Mouse (Mus musculus): ENCODE measurements around the gene Lgmn.

The Lgmn gene

DNA sequence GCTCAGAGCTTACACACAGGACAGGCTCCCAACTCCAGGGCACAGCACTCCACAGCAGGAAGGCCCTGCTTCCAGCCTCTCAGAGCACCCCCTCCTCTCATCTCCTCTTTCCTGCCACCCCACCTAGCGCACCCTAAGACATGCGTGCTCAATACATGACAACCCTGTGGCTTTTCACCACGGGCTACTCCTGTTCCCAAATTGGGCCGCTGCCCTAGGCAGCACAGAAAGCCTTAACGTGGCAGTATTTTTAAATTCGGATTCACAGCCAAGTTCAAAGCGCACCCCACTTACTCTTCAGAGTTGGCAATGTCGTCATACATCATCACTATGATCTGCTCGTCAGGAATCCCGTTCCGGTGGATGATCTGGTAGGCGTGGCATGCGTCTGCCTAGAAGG, 26.4 kb downstream of the Lgmn start:
- in situ Hi-C loops (cut with MboI; ENCODE audit: low pct_unique_long_range_greater_than_20kb in 1 of 2, low sequenced_read_pairs in 2 of 2, unreplicated experiment in 1 of 2): no loop called here

DNA sequence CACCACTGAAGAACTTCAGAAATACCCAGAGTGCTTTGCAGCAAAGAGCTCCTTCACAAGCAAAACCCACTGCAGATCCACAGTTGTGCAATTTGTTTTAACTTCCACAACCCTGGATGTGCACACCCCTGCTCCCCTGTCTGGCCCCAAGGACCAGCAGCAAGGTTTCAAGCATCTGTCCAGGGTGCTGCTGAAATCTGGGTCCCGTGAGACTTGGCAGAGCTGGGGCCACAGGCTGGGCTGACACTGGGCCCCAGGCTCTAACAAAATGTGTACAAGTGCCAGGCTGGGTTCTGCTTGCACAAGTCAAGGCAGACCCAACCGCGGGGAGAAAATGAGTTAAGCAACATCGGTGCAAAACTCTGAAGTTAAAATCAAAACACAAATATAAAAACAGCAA, 41.0 kb downstream of the Lgmn start:
- in situ Hi-C loops (cut with MboI; ENCODE audit: low pct_unique_long_range_greater_than_20kb in 1 of 2, low sequenced_read_pairs in 2 of 2, unreplicated experiment in 1 of 2): loop anchor here in 1 of 2 experiments (5.0 kb wide), 1 partner anchor 49 kb away; no protein-coding TSS in a partner anchor

DNA sequence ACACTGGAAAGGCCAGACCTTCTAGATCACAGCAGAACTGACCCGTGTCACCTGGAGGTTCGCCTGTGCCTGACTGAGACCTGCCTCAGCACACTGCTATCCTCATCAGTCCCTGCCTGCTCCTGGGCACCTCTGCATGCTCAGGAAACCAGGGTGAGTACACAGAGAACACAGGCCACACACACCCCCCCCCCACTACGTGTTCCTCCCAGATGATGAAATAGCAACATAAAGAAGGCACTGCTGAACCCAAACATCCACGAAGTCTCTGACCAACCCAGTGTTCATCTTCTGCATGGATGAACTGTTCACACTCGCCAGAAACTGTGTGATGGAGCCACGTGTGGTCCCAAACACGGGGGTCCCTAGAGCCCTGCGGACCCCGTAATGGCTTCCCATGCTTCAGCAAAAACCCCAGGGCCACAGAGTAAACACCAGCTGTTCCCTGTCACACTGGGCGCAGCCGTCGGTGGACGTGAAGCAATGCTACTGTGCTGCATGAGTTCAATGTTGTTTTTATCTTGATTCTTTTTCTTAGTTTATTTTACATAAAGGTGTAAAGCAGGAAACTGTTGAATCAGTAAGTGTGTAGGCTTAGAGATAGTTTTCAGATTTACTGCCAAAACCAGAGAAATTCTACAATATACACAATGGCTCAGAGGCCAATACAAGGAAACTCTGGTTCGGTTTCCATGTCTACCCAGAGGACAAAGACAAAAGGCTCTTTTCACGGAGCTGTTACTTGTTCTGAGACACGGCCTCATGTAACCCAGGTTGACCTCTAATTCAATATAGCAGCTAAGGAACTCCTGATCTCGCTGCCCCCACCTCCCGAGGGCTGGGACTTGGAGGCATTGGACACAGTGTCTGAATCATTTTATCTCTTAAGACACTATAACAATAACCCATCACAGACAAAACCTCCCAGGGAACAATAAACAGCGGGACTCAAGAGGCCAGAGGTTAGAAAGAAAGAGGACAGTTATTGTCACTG, 43.3 kb downstream of the Lgmn start:
- in situ Hi-C loops (cut with MboI; ENCODE audit: low pct_unique_long_range_greater_than_20kb in 1 of 2, low sequenced_read_pairs in 2 of 2, unreplicated experiment in 1 of 2): loop anchor here in 1 of 2 experiments (5.0 kb wide), 1 partner anchor 51 kb away; no protein-coding TSS in a partner anchor

DNA sequence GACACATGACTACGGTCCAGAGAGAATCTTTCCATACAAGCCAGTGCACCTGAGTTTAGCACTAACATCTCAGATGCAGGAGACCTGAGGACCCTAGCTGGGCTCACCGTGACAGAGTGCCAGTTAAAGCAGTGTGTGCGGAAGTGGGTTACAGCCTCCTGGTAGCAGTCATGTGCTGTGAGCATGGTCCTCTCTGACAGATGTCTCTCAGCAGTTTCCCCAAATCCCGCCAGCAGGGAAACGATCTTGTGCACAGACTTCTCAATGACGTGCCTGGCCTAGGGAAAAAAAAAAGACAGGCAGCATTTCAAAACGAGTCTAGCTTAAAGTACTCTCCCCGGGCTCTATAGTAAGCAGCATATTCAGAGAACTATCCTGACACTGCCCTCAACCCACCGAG, 44.1 kb downstream of the Lgmn start:
- in situ Hi-C loops (cut with MboI; ENCODE audit: low pct_unique_long_range_greater_than_20kb in 1 of 2, low sequenced_read_pairs in 2 of 2, unreplicated experiment in 1 of 2): loop anchor here in 1 of 2 experiments (5.0 kb wide), 1 partner anchor 52 kb away; no protein-coding TSS in a partner anchor

DNA sequence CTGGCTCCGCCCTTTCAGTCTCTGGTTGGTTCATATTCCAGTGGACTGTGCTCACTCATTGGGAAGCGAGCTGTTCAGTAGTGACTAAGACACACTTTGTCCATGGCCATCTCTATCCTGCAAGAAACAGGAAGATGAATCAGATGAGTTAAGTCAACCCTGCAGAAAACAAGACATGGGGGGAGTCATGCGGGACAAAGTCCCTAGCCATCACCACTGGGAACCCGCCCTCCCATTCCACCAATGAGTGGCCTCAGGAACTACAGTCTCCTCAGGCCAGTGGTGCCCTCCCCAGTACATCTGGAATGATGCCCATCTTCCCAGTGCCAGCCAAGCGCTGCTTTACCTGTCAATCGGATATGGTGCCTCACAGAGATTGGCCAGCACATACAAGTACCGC, 45.1 kb downstream of the Lgmn start:
- in situ Hi-C loops (cut with MboI; ENCODE audit: low pct_unique_long_range_greater_than_20kb in 1 of 2, low sequenced_read_pairs in 2 of 2, unreplicated experiment in 1 of 2): loop anchor here in 1 of 2 experiments (5.0 kb wide), 1 partner anchor 73 kb away; the partner anchor contains the start of gene Golga5

DNA sequence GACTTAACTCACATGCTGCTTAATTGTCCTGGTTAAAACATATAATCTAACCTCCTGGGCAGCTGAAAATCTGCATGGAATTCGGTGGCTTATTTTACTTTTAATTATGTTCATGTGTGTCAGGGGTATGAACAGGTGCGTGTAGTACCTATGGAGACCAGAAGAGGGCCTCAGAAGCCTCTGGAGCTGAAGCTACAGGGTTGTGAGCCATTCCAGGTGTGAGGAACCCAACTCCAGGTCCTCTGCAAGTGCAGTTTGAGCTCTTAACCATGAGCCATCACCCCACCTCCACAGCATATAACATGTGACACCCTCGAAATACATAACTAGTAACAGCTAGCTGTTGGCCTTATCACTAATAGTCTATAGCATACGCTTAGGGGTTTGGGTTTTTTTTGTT, 47.6 kb downstream of the Lgmn start:
- in situ Hi-C loops (cut with MboI; ENCODE audit: low pct_unique_long_range_greater_than_20kb in 1 of 2, low sequenced_read_pairs in 2 of 2, unreplicated experiment in 1 of 2): loop anchor here in 1 of 2 experiments (5.0 kb wide), 1 partner anchor 75 kb away; the partner anchor contains the start of gene Golga5

DNA sequence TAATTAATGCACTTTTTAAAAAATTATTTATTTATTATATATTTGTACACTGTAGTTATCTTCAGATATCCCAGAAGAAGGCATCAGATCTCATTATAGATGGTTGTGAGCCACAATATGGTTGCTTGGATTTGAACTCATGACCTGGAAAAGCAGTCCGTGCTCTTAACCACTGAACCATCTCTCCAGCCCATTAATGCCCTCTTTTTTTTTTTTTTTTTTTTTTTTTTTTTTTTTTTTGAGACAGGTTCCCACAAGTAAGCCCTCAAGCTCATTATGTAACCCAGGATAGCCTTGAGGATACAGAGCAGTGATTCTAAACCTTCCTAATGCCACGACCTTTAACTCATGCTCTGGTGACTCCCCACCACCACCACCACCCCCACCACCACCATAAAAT, 48.5 kb downstream of the Lgmn start:
- in situ Hi-C loops (cut with MboI; ENCODE audit: low pct_unique_long_range_greater_than_20kb in 1 of 2, low sequenced_read_pairs in 2 of 2, unreplicated experiment in 1 of 2): loop anchor here in 1 of 2 experiments (5.0 kb wide), 1 partner anchor 76 kb away; the partner anchor contains the start of gene Golga5

DNA sequence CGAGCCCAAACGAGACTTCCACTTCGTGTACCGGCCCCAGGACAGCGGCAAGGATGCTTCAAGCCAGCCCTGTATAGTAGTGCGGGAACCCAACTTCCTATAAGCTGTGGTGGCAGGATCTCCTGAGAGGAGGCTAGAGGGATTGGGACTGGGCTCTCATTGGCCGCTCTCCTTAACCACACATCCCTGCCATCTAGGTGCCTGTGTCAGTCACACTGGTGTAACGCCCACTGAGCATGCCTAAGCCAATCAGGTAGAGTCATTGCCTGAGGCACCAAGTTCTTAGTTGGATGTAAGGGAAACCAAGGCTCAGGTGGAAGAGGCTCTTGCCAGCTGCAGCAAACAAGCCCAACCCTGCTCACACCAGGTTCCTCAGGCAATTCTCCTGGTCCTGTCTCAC, 49.6 kb downstream of the Lgmn start:
- in situ Hi-C loops (cut with MboI; ENCODE audit: low pct_unique_long_range_greater_than_20kb in 1 of 2, low sequenced_read_pairs in 2 of 2, unreplicated experiment in 1 of 2): loop anchor here in 1 of 2 experiments (5.0 kb wide), 1 partner anchor 77 kb away; the partner anchor contains the start of gene Golga5

DNA sequence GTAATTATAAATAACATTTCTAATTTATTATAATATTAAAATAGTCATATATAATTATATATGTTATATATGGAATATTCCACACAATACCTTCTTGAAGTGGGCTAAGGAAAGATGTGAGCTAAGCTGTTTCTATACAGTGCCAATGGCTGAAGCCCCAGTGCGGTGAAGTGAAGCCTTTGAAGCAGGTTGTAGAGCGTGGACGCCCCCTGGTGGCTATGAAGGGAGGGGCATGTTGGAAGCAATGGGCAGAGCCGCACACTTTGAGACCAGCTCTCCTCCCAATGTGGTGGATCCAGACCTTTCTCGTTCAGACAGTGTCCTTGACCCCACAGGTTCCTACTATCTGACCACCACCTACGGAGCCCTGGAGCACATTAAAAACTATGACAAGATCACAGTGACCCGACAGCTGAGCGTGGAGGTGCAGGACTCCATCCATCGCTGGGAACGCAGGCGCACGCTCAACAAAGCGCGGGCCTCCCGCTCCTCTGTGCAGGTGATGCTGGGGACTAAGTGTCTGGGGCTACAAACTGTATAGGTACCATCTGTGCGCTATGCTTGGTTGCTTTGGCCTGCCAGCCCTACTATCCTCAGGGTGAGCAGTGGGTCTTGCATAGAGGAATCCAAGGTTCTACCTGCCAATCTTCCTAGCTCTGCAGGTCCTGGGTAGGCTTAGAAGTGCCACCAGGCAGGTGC, 52.2 kb downstream of the Lgmn start:
- in situ Hi-C loops (cut with MboI; ENCODE audit: low pct_unique_long_range_greater_than_20kb in 1 of 2, low sequenced_read_pairs in 2 of 2, unreplicated experiment in 1 of 2): loop anchor here in 1 of 2 experiments (10.0 kb wide), 1 partner anchor 333 kb away; no protein-coding TSS in a partner anchor

DNA sequence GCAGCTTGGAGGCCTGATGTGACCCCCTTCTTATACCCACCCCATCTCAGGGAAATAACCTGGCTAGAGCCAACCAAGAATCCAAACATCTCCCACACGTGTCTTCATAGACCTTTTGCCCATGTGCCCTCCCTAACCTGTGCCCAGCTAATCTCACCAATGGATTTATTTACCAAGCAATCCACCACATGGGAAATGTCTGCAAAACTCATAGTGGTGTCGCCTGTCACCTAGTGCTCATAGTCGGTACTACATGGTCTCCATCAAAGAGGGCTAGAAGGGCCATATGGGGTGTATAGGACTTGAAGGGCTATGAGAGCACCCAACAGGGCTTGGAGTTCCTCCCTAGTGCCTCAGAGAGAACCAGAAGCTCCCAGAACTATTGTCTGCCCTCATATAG, 54.8 kb downstream of the Lgmn start:
- in situ Hi-C loops (cut with MboI; ENCODE audit: low pct_unique_long_range_greater_than_20kb in 1 of 2, low sequenced_read_pairs in 2 of 2, unreplicated experiment in 1 of 2): loop anchor here in 1 of 2 experiments (10.0 kb wide), 1 partner anchor 330 kb away; no protein-coding TSS in a partner anchor

DNA sequence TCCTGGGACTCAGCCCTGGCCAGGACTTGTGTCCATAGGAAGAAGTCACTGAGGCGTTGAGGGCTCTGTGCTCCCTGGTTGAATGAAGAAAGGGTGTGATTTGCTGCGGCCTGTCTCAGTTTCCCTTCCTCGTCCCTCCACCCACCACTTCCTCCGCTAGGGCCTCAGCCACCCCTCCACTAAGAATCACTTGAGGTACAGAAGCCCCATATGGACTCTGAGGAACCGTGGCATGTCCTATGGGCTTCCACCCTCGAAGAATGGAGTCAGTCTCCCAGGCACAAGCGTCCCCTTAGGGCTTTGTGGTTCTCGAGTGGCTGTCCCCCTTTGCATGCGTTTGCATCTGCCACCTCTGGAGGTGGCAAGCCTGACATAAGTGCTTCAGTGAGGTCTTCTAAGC, 56.3 kb downstream of the Lgmn start:
- in situ Hi-C loops (cut with MboI; ENCODE audit: low pct_unique_long_range_greater_than_20kb in 1 of 2, low sequenced_read_pairs in 2 of 2, unreplicated experiment in 1 of 2): loop anchor here in 1 of 2 experiments (10.0 kb wide), 1 partner anchor 328 kb away; no protein-coding TSS in a partner anchor

DNA sequence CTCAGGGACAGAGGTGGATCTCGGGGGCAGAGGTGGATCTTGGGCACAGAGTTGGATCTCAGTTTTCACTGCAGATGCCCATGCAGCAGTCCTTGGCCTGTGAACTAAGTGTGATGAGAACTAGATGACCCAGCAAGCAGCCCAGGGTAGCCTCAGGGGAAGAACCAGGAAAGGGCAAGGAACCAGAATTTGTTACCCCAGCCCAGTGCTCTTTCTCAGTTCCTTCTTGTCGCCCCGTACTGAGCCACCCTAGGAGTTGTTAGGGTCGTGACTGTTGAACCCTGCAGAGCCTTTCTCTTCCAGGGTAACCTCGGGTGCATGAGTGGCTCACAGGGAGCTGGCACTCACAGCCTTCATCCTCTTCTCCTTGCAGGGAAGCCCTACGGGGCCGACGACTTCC, 57.4 kb downstream of the Lgmn start:
- in situ Hi-C loops (cut with MboI; ENCODE audit: low pct_unique_long_range_greater_than_20kb in 1 of 2, low sequenced_read_pairs in 2 of 2, unreplicated experiment in 1 of 2): loop anchor here in 1 of 2 experiments (10.0 kb wide), 1 partner anchor 327 kb away; no protein-coding TSS in a partner anchor

DNA sequence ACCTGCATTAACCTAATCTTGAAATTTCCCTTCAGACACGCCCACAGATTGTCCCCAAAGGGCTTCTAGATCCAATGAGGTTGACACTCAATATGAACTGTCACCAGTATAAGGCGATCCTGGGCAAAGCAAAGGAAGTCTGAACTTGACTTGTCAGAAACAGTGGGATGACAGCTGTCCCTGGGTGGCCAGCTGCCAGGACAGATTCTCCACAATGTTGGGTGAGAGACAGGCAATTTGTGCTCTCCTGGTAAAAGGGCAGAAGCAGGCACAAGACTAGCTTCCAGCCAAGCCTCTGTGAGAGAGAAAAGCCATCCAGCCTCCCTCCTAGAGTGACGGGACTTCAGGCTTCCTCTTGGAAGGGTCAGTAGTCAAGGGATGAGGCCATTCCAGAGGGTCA, 67.3 kb downstream of the Lgmn start:
- in situ Hi-C loops (cut with MboI; ENCODE audit: low pct_unique_long_range_greater_than_20kb in 1 of 2, low sequenced_read_pairs in 2 of 2, unreplicated experiment in 1 of 2): loop anchor here in 1 of 2 experiments (25.0 kb wide), 1 partner anchor 360 kb away; no protein-coding TSS in a partner anchor

DNA sequence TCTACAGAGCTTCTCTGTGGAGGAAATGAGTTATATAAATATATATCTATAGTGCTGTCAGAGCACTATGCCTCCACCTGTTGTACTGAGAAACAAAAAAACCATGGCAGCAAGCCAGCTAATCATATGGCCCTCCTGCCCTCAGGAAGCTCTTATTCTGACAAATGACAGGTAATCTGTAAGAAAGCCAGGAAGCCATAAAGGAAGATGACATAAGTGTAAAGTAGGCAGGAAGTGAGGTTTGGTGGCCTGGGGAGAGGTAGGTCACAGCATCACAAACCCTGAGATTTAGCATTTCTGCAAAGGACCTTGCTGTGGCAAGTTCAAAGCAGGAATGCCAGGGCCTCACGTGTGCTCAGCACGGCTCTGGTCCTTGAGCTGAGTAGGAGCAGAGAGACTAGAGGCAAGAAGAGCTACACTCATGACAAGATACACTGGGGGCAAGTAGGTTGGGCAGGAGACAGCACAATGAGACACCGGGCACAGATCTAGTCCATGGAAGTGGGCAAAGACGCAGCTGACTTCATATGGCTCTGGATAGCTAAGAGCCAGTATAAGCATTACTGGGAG, 68.6 kb downstream of the Lgmn start:
- in situ Hi-C loops (cut with MboI; ENCODE audit: low pct_unique_long_range_greater_than_20kb in 1 of 2, low sequenced_read_pairs in 2 of 2, unreplicated experiment in 1 of 2): loop anchor here in 1 of 2 experiments (25.0 kb wide), 1 partner anchor 359 kb away; no protein-coding TSS in a partner anchor

DNA sequence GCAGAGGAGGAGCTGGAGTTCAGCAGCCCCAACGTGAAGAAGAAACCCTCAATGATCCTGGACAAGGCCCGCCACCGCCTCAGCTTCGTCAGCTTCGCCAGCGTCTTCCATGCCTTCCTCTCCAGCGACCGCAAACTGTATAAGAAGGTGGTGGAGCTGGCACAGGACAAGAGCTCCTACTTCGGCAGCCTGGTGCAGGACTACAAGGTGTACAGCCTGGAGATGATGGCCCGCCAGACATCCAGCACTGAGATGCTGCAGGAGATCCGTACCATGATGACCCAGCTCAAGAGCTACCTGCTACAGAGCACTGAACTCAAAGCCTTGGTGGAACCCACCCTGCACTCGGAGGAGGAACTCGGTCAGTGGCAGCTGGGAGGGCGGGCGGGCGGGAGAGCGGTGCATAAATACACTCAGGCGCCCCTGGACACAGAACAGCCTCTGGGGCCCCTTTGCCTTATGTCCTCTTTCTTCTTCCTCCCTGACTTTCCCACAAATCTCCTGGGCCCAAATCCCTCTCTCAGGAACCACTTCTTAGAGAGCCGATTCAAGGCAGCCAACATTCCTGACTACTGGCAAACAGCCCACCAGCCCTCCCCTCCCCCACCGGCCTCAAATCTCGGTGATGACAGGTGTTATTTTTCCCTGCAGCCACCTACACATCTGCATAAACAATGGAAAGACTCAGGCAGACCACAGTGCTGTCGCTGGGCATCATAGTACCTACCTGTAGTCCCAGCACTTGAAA, 70.0 kb downstream of the Lgmn start:
- in situ Hi-C loops (cut with MboI; ENCODE audit: low pct_unique_long_range_greater_than_20kb in 1 of 2, low sequenced_read_pairs in 2 of 2, unreplicated experiment in 1 of 2): loop anchor here in 1 of 2 experiments (25.0 kb wide), 1 partner anchor 357 kb away; no protein-coding TSS in a partner anchor

DNA sequence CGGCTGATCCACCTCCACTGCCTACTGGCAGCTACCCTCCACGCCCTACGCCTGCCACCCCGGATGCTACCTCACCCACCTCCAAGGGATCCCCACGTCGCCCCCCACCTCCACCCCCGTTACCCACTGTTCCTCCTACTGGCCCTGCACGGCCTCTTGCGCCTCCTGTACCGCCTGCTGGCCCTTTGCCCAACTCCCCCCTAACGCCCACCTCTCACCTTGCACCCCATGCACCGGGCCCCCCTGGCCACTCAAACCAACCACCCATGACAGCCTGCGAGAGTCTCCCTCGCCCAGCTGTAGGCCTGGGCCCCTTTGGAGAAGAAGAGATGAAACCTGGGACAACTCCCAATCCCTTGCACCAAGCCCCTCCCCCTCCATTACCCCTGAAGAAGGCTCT, 71.1 kb downstream of the Lgmn start:
- in situ Hi-C loops (cut with MboI; ENCODE audit: low pct_unique_long_range_greater_than_20kb in 1 of 2, low sequenced_read_pairs in 2 of 2, unreplicated experiment in 1 of 2): loop anchor here in 1 of 2 experiments (25.0 kb wide), 1 partner anchor 356 kb away; no protein-coding TSS in a partner anchor

DNA sequence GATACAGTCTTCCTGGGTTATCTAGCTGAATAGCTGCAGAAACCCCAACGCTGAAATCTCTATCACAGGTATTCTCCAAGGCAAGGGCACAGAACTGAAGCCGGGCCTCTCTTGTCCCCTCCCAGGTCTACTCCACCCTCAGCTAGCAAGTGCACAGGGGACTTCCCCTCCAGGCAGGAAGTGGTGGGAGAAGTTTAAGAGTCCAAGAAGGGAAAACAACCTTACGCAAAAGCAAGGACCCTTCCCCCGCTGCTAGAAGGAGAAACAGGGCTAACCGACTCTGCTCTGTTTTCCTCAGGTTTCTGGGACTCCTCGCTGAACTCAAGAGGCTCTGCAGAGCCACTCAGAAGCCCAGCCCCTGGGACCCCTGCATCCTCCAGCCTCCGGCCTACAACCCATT, 71.5 kb downstream of the Lgmn start:
- in situ Hi-C loops (cut with MboI; ENCODE audit: low pct_unique_long_range_greater_than_20kb in 1 of 2, low sequenced_read_pairs in 2 of 2, unreplicated experiment in 1 of 2): loop anchor here in 1 of 2 experiments (25.0 kb wide), 1 partner anchor 356 kb away; no protein-coding TSS in a partner anchor
